Mouse (Mus musculus) spleen, adult 12 weeks (tissue): ENCODE measurements at regions not wholly inside any gene's neighbourhood (a gene's known extent, or its start where the extent isn't known, plus 50 kb on each side); places are given as distances from the start of the nearest gene placed in this dataset.
A peak's percentile ranks its signal among the peaks of the same experiment; 100 is the strongest.
"Not testable (repeated sequence)": the region's sequence is repeated elsewhere in the genome, so short reads cannot be mapped to it uniquely, and the experiment has no call there.

Experiments
- DNase-seq: peaks from one replicate; pipeline ENCODE4 v3.0.0; 2022; ENCODE audit warnings: low spot score

DNA sequence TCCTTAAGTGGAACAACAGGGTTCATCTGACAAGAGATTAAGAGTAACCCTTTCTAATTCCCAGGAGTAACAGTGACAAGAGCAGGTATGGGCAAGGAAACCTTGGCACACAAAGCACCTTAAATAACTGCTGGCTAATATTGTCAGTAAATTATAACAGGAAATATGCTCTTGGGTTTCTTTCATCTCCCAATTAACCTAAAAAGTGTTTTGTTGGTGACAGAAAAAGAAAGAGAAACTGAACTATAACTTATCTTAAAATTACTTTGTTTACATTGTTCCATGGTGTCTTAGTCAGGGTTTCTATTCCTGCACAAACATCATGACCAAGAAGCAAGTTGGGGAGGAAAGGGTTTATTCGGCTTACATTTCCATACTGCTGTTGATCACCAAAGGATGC is 170.0 kb upstream of the Ngly1 start:
- DNase-seq: no peak

DNA sequence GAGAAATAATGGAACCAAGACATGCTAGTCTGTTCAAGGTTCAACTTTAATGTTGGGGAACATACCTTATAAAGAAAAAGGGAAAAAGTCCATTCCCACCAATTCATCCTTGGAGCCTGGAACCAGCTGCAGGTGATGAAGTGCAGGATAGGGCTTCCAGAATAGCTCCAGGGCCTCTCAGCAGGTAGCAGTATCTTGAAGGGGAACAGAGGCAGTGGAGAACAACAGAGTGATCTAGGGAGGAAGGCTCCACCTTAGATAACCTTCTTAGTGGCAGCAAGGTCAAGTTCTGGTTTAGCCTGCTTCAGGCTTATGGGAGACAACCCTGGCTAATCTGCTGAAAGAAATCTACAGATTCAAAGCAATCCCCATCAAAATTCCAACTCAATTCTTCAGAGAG is 161.8 kb upstream of the Ngly1 start:
- DNase-seq: not testable (repeated sequence)

DNA sequence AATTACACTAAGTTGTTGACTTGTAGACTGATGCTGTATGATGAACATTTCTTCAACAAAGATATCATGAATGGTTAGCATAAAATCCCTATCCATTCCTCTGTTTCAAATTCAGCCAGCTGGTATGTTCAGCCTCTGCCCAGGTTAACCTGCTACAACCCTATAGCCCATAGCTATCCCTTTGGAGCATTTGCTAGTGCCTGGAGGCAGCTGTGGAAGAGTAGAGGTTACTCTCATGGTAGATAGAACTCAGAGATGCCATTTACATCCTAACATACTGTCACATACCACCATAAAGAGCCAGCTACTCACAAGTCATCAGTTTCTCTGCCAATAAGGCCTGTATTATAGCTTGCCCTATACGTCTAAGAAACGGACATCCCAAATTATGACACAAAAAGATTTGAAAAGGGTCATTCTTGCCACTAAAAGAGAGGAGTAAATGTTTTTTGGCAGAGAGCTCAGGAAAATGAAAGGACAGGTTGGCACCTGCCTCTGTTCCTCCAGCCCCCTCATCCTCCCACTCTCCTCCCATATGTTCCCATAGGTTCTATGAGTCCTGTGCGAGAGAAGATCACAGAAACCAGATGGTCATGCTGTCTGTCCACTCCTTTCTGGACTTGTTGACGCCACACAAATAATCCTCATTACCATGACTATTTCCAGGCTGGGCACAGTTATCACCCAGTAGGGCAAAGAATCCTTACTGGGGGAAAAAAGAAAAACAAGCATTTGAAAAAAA is 156.5 kb upstream of the Ngly1 start:
- DNase-seq: no peak

DNA sequence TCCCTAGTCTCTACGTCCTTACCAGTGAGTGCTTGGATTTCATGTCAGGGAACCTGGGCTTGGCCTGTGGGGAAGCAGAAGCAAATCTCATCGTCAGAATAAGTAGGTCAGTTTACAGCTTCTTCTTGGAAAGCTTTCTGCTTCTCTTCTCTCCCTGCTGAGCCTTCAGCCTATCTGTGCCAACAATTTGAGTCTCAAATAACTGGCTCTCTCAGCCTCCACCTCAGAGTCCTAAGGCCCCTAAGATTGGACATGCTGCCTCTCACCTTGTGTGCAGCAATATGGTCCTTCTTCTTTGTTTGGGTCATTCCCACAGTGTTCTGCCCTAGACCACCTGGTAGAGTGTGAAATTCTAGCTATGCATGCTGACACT is 156.0 kb upstream of the Ngly1 start:
- DNase-seq: no peak

DNA sequence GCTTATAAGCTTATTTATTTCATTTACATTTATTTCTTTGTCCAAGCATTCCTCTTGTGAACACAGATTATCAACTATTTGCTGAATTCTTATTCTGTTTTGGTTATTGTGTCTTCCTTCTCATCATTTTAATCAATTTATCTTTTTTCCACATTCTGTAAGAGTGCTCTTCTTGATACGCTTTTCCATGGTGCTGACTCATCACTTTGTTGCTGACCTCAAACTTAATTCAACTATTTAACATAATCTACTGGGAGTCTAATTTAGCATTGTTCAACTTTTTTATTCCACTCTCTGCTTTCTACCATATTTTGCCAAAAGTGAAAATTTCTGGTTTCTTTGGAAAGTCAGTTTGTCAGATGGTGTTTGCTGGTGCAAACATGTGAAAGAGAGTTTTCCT is 139.7 kb upstream of the Ngly1 start:
- no peak for DNase-seq

DNA sequence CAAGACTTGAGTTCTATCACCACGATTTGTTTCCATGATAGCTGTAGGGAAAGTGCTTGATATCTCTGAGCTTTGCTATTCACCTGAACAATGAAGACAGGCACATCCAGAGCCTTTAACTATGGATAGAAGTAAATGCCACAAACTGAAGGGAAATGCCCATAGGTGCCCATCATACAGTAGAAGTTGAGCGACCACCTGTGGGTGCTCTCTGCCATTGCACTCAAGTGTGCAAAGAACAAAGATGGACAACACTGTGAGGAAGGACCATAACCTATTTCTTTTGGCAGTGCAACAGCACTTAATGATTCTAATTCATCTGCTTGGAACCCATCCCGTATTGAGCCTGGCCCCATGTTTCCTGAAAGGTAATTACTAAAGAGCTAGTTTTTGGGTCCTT is 116.4 kb upstream of the Ngly1 start:
- no peak for DNase-seq

DNA sequence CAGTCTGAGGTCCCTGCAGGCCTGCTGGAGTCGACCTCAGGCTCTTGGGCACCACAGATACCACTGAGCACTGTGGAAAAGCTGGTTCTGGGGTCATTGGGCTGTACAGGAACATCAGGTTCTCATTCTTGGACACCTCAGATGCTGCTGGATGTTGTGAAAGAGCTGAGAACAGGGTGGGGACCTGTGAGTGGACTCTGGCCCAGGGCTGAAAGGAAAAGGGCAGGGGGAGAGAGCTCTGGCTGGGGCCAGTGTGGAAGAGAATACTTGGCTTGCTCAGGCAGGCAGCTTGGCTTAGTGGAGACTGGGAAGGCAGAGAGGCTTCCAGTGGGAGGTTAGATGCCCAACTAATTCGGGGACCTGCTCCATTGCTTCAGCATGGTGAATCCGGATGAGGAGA is 115.7 kb upstream of the Ngly1 start:
- no peak for DNase-seq

DNA sequence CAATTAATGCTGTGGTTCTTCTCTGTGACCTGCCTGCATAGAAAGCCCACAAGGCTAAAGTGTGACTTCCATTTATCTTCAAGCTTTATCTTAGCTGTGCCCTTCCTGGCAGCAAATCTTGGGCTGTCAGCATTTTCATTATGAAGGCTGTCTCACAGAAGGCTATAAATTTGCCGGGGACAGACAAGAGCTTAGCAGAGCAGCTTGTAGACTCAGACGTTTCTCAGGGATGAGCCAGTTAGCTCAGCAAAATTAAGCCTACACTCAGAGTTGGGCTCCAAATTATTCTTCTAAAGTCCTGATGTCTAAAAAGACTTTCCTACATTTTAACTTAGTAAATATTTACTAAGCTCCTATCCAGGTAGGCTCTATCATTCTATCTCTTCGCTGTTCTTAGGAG is 112.9 kb upstream of the Ngly1 start:
- DNase-seq: no peak

DNA sequence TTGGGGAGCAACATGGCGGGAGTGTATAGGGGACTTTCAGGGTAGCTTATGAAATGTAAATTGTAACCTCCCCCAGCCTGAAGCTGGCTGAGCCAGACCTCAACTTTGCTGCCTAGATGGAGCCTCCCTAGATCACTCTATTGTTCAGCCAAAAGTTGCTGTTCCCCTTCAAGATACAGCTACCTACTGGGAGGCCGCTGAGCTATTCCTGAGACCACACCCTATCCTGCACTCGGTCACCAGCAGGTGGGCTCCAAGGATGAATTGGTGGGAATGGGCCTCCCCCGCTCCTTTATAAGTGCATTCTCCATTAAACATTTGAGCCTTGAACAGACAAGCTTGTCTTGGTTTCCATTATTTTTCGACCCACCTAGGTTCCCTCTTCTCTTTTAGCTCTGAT is 104.8 kb upstream of the Ngly1 start:
- DNase-seq: no peak

DNA sequence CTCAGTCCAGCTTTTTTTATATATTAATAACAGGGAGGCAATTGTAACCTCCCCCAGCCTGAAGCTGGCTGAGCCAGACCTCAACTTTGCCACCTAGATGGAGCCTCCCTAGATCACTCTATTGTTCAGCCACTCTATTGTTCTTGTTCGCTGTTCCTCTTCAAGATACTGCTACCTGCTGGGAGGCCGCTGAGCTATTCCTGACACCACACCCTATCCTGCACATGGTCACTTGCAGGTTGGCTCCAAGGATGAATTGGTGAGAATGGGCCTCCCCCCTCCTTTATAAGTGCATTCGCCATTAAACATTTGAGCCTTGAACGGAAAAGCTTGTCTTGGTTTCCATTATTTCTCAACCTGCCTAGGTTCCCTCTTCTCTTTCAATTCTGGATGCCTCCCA is 102.3 kb upstream of the Ngly1 start:
- DNase-seq: no peak

DNA sequence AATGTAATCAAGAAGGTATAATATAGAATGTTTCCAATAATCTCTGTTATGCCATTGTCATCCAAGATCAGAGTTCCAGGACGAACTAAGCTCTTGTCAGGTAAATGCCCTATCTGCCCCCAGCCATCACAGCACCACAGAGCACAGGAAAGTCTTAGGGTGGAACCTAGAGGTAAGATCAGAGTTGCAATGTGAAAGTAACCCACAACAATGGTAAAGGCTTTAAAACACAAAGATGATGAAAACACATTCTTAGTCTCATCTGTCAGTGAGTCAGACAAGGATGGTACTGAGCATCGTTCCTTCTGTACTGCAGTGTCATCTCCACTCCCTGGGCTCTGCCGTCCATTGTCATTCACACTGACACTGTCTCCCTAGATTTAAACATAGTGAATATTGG is 97.3 kb upstream of the Ngly1 start:
- no peak for DNase-seq

DNA sequence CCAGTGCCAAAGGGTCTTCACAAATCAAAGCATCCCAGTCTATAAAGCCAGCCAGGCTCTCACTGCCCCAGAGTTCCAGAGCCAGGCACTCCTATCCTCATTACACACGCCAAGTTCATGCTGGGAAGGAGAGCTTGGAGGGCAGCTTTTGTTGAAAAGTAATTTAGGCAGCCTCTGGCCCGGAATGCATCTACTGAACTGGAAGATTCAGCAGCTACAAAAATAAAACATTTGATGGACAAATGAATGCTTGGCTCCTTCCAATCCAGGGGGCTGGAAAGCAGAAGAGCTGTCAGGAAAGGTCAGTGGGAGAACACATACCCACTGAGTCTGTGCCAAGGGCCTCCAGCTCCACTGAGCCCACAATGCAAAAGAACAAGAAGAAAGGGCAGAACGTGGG is 96.4 kb upstream of the Ngly1 start:
- DNase-seq: no peak

DNA sequence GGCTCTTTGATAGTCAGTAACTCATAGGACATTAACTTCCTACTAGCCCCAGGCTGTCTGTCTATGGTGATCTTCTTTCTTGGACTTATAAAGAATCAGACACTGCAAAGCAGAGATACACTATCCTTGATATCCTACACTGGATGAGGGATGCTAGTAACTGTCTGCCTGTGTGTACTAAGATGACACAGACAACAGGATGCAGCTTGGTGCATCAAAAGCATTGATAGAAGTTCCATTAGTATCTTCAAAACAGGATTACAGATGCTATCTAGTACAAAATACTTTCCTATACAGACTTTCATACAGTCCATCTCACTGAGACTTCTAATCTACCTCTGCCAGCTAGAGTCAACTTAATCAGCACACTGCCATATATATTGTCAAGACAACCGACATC is 94.0 kb upstream of the Ngly1 start:
- DNase-seq: no peak

DNA sequence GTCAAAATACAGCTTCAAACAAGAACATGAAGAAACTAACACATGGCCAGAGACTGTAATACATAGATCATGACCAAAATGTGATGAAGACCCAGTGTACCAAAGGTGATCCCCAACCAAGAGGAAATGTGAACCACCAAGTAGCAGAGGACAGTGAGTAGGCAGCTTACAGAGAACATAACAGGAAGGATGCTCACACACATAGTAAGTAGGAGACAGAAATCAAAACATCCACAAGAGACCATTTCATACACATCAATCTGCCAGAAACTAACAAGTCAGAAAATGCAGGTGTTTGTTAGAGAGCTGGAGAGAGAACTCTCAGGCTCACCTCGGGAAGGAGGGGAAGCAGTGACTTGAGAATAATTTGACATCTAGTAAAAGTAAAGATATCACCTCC is 78.9 kb upstream of the Ngly1 start:
- DNase-seq: no peak

DNA sequence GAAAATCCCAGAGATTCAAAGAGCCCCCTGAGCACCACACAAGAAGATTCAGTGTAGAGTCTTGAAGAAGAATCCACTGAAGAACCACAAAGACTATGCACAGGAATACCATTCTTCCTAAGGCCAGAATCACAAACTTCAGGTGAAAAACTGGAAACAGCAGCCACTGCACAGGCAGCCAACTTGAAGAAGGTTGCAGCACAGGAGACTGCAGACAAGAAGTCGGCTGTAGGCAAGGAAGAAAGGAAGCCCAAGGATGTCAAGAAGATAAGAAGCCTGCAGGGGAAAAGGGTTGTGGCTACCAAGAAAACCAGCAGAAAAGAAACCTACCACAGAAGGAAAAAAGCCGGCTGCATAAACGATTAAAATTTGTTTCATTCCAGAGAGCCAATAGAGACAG is 76.8 kb upstream of the Ngly1 start:
- no peak for DNase-seq

DNA sequence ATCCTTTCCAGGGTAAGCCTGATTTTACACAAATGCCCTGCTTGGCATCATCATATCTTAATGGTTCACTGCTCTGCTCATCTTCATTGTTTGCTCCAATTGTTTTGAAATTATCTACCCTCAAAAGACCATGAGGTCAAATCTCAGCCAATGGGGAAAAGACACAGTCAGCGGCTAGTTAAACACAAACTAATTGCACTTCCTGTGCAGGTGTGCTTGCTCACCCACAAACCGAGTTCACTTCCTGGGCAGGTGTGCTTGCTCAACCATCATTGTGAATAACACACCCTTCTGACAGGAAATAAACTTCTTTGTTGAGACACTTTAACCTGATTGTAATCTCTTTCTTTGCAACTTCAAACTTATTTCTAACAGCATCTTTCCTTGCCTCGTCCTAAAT is 75.8 kb upstream of the Ngly1 start:
- DNase-seq: peak; percentile 41

DNA sequence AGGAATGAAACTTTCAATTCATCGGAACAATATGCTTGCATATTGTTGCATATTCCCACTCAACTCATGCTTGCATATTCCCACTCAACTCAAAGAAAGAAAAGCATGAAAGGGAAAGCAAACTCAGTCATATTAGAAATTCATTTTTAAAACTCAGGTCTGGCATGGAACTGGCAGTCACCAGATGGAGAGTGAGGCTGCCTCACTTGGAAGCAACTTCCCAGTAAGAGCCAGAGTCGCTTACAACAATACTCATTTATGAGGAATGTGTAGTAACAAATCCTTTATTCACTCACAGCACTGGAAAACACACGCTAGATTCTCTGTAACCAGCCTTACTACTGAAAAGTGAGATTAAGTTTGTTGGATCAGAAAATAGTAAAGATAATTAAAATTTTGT is 70.9 kb upstream of the Ngly1 start:
- DNase-seq: no peak

DNA sequence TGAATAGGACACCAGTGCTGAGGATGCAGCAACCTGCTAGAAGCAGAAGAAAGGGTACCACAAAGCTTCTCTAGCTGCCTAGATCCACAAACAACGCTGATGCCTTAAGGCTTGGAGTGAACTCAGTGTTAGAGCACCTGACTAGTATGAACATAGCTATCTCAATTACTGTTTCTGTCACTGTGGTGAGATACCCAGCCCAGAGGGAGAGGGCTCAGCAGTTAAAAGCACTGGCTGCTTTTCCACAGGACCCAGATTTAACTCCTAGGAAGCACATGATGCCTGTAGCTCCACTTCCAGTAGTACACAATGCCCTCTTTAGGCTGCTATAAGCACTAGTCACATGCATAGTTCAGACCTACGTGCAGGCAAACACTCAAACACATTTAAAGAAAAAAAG is 67.3 kb upstream of the Ngly1 start:
- no peak for DNase-seq

DNA sequence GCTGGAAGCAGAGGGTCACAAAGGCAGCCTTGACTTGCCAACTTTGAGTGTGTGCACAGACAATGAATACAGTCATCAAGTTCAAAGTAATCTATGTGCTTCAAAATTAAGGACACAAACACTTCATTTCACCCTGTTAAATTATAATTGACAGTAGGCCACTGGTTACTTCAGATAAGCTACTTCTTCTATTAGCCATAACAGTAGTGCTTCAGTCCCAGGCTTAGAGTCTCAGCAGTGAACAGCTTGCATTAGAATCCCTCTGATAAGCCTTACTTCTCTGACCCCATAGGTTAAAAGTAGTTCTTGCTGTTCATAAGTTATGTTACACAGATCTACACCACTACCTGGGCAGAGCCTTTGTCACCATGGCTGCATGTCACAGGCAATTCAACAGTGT is 63.8 kb upstream of the Ngly1 start:
- DNase-seq: no peak
